Mouse (Mus musculus) liver, embryonic 15.5 days (tissue): ENCODE measurements around the gene Fam98b. TPM values are rescaled to one million over a fixed set of nuclear protein-coding genes. Genes with fewer than 3 reads are reported as not detected.

Source experiments
- ATAC-seq: fragments of 200-750 bp; cut with Nextera tagmentation; 2 replicates; pipeline ENCODE4 v1.8.0; 2017; ENCODE audit warnings: moderate number of reproducible peaks, mild to moderate bottlenecking, moderate library complexity; ENCODE audit not compliant: insufficient read depth
- H3K27ac ChIP-seq: fragments of 300-500 bp; sonication (generic); replicated peaks from 2 replicates; pipeline ENCODE4 v1.5.1; 2015; ENCODE audit warnings: mild to moderate bottlenecking, inconsistent platforms
- H3K27me3 ChIP-seq: fragments of 300-500 bp; sonication (generic); 2 replicates; pipeline ENCODE4 v1.6.1; 2015; ENCODE audit warnings: mild to moderate bottlenecking, inconsistent platforms
- H3K36me3 ChIP-seq: fragments of 300-500 bp; sonication (generic); replicated peaks from 2 replicates; pipeline ENCODE4 v1.6.1; 2015; ENCODE audit warnings: moderate library complexity, mild to moderate bottlenecking, inconsistent platforms
- H3K4me1 ChIP-seq: fragments of 300-500 bp; sonication (generic); replicated peaks from 2 replicates; pipeline ENCODE4 v1.6.1; 2015; ENCODE audit warnings: inconsistent platforms
- H3K4me2 ChIP-seq: fragments of 300-500 bp; sonication (generic); 2 replicates; pipeline ENCODE4 v1.6.1; 2015; ENCODE audit warnings: moderate library complexity, mild to moderate bottlenecking, inconsistent platforms
- H3K4me3 ChIP-seq: fragments of 300-500 bp; sonication (generic); replicated peaks from 2 replicates; pipeline ENCODE4 v1.5.1; 2015; ENCODE audit warnings: mild to moderate bottlenecking, inconsistent platforms
- H3K9ac ChIP-seq: fragments of 300-500 bp; sonication (generic); 2 replicates; pipeline ENCODE4 v1.6.1; 2015; ENCODE audit warnings: moderate library complexity, mild to moderate bottlenecking, inconsistent platforms
- H3K9me3 ChIP-seq: fragments of 300-500 bp; sonication (generic); replicated peaks from 2 replicates; pipeline ENCODE4 v1.6.1; 2016; ENCODE audit warnings: inconsistent platforms
- WGBS: fragments of 180-500 bp; shearing (Covaris S2); methylation state at CpG from one replicate; pipeline ENCODE4 v1.1.7; 2015; ENCODE audit warnings: mixed read lengths; ENCODE audit not compliant: insufficient replicate concordance; 5-methylcytosine and 5-hydroxymethylcytosine counted together
- polyA plus RNA-seq: library from polyadenylated mRNA; unstranded; fragments of >200 nt; fragmentation: Nextera tagmentation; extraction: Ambion mirVana; gene quantifications from 2 replicates; pipeline ENCODE4 v1.2.1, GENCODE M21; 2015

Gene Fam98b
- polyA plus RNA-seq, 1 experiment from 2014 or later = 2.5 TPM

- no peaks in the 10 kb centered on the region for H3K36me3 ChIP-seq
- no peak overlapping the region for H3K27ac ChIP-seq
- WGBS = 75% methylated on average over 12 of the region's 12 CpGs
- no peak overlapping the region for H3K4me3 ChIP-seq
- no peak for ATAC-seq
- H3K4me1 ChIP-seq = no peaks in the 10 kb centered on the region
- H3K4me2 ChIP-seq = no peak overlapping the region
- H3K27me3 ChIP-seq = no peaks in the 10 kb centered on the region
- no peak overlapping the region for H3K9ac ChIP-seq
- H3K9me3 ChIP-seq = no peaks in the 10 kb centered on the region
Observed at GRCm38 (mm10) chr2:117303391-117304350, 54.1 kb downstream of the Fam98b start.

DNA sequence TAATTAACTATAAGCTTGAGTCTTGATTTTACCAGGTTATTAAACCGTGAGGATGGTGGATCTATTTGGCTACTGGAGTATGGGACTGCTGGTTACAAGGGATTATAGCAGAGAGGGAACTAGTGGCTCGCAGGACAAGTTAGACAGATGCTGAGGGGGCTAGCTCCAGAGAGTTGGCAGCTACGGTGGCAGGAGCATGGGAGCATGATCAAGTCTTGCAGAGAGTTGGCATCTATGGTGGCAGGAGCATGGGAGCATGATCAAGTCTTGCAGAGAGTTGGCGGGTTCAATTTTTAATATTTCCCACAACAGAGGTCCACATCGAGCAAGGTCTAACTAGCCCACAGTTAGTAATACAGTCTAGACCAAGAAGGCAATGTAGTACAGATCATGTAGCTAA is 55.4 kb downstream of the Fam98b start:
- Histone ChIP-seq H3K27ac (no peak overlapping the region), H3K4me3 (no peak overlapping the region), H3K9me3 (no peaks in the 10 kb centered on the region), H3K9ac (no peak overlapping the region), H3K4me2 (no peak overlapping the region), H3K27me3 (no peaks in the 10 kb centered on the region), H3K4me1 (no peaks in the 10 kb centered on the region), H3K36me3 (no peaks in the 10 kb centered on the region)
- 62% methylated on average over 5 of the region's 5 CpGs for WGBS
- ATAC-seq = no peak

DNA sequence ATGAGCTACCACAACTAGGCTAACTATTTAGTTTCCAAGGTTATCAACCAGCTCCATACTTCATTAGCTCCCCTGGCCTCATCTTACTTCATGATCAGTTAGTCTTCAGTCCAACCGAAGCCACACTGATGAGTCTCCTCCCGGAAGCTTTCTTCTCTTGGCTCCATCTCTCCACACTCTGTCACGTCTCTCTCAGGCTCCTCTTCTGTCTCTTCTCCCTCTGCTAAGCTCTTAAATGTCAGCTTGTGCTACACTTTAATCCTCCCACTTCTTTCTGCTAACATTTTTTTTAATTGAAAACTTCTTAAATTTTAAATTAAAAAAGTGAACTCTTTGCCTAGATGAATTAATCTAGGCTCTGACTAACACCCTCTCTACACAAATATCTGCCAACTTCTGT is 58.4 kb downstream of the Fam98b start:
- ATAC-seq = no peak
- Histone ChIP-seq H3K9ac (no peak overlapping the region), H3K4me3 (no peak overlapping the region), H3K27me3 (no peaks in the 10 kb centered on the region), H3K36me3 (no peaks in the 10 kb centered on the region), H3K4me1 (no peaks in the 10 kb centered on the region), H3K9me3 (no peaks in the 10 kb centered on the region), H3K27ac (no peak overlapping the region), H3K4me2 (no peak overlapping the region)
- WGBS = 65% methylated on average over 3 of the region's 3 CpGs

- 43% methylated on average over 2 of the region's 2 CpGs for WGBS
- no peak for ATAC-seq
- no peaks in the 10 kb centered on the region for H3K36me3 ChIP-seq
- H3K4me3 ChIP-seq = no peak overlapping the region
- H3K9ac ChIP-seq = no peak overlapping the region
- no peaks in the 10 kb centered on the region for H3K9me3 ChIP-seq
- H3K27ac ChIP-seq = no peak overlapping the region
- H3K4me2 ChIP-seq = no peak overlapping the region
- H3K4me1 ChIP-seq = no peaks in the 10 kb centered on the region
- no peaks in the 10 kb centered on the region for H3K27me3 ChIP-seq
Observed at GRCm38 (mm10) chr2:117309046-117309445, 59.5 kb downstream of the Fam98b start.

DNA sequence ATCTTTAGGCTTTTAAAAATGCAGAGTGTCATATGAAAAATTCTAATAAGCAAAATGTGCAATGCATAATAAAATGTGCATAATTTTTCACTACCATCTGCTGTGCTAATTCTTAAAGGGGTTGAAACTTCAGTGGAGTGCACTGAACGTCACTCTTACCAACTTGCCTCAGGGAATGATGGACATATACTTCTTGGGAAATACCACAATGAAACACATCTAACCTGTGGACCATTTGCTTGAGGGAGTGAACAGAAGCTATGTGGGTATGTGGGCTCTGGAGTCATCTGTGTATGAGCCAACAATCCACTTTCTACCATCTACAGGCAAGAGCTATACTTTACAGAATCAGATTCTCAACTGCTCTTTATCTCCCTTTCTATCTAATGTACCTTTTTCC is 61.8 kb downstream of the Fam98b start:
- no peak overlapping the region for H3K4me2 ChIP-seq
- no peak overlapping the region for H3K27ac ChIP-seq
- no peak overlapping the region for H3K4me3 ChIP-seq
- no peaks in the 10 kb centered on the region for H3K4me1 ChIP-seq
- H3K9me3 ChIP-seq = no peaks in the 10 kb centered on the region
- WGBS = 27% methylated on average over 1 of the region's 1 CpGs
- no peaks in the 10 kb centered on the region for H3K27me3 ChIP-seq
- no peak overlapping the region for H3K9ac ChIP-seq
- H3K36me3 ChIP-seq = no peaks in the 10 kb centered on the region
- ATAC-seq = no peak

DNA sequence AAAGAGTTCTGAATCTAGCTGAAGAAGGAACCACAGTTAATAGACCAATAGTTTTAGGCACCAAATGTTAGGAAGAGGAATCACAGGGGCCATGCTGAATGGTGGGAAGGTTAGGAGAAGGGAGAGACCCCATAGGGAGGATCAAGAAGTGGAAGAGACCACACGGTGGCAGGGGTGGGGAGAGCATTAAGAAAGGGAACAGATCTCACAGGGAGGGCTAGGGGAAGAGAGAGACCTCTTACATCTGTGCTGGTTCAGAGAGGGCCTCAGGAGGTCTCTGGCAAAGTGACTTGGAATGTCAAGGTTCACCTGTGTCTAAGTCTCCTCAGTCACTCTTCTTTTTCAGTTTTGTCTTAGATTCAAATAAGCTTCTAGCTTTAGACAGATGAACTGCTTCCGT is 62.5 kb downstream of the Fam98b start:
- no peaks in the 10 kb centered on the region for H3K36me3 ChIP-seq
- WGBS = 31% methylated on average over 2 of the region's 2 CpGs
- ATAC-seq = no peak

DNA sequence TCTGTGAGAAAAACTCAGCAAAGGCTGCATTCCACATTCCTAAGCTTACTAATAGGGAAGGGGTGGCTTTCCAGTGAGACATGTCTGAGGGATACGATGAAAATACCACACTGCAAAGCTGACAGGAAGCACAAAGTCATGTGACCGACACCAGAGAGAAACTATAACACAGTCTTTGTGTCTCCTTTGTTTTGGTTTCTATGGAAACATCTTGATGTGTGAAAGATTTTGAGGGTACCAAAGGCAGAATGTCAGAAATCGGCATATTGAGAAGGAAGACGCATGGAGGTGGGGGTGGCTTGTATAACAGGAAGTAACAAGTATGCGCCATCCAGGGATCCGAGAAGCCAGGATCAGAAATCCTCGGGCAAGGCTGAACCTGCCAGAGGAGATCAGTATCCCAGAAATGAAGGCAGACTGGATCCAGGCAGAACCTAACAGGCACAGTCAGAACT is 62.9 kb downstream of the Fam98b start:
- Histone ChIP-seq H3K36me3 (no peaks in the 10 kb centered on the region), H3K4me1 (no peaks in the 10 kb centered on the region), H3K9ac (no peak overlapping the region), H3K27me3 (no peaks in the 10 kb centered on the region), H3K4me2 (no peak overlapping the region), H3K4me3 (no peak overlapping the region), H3K9me3 (no peaks in the 10 kb centered on the region), H3K27ac (no peak overlapping the region)
- no peak for ATAC-seq
- WGBS = 63% methylated on average over 7 of the region's 7 CpGs

More for the DNA sequence above, 62.5 kb downstream of the Fam98b start:
- Histone ChIP-seq H3K27ac (no peak overlapping the region), H3K27me3 (no peaks in the 10 kb centered on the region), H3K4me1 (no peaks in the 10 kb centered on the region), H3K4me2 (no peak overlapping the region), H3K4me3 (no peak overlapping the region), H3K9ac (no peak overlapping the region), H3K9me3 (no peaks in the 10 kb centered on the region)

DNA sequence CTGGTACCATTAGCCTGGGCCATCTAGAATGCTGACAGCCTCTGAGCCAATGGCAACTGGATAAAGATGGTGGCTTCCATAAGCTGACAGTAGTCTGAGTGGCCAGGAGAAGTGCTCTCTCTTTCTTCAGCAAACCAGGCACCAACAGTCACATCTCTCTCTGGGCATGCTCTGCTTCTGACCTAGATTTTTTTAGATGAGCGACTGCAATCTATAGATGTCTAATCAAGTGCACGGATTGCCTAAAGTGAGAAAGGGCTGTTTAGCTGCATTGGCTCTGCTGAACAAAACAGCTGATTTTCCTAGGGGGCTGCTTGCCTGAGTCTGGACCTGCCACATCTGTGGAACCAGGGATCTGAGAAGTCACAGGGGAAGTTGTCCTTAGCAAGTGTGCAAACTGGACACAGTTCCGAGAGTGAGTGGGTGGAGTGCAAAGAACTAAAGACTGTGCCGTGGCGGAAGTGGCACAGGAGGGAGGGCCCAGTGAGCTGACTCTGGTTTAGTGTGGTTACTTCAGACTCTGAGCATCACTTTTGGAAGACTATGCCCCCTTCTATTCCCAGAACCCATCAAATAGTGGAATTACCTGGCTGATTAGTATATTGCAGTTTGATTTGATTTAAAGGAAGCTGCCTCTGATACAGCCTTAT is 64.2 kb downstream of the Fam98b start:
- no peak overlapping the region for H3K4me2 ChIP-seq
- no peaks in the 10 kb centered on the region for H3K36me3 ChIP-seq
- H3K4me1 ChIP-seq = no peaks in the 10 kb centered on the region
- no peaks in the 10 kb centered on the region for H3K27me3 ChIP-seq
- no peak overlapping the region for H3K4me3 ChIP-seq
- H3K27ac ChIP-seq = no peak overlapping the region
- no peaks in the 10 kb centered on the region for H3K9me3 ChIP-seq
- 73% methylated on average over 5 of the region's 5 CpGs for WGBS
- H3K9ac ChIP-seq = no peak overlapping the region
- no peak for ATAC-seq

- no peak overlapping the region for H3K4me3 ChIP-seq
- no peaks in the 10 kb centered on the region for H3K36me3 ChIP-seq
- no peaks in the 10 kb centered on the region for H3K27me3 ChIP-seq
- no peak overlapping the region for H3K27ac ChIP-seq
- no peak overlapping the region for H3K4me2 ChIP-seq
- no peak overlapping the region for H3K9ac ChIP-seq
- ATAC-seq = no peak
- WGBS = 51% methylated on average over 3 of the region's 3 CpGs
- no peaks in the 10 kb centered on the region for H3K9me3 ChIP-seq
- H3K4me1 ChIP-seq = no peaks in the 10 kb centered on the region
Observed at GRCm38 (mm10) chr2:117318991-117319390, 69.5 kb downstream of the Fam98b start.
